Mouse (Mus musculus) v-Abl transformed pro-B cells (cell line): ENCODE measurements around the gene Dab2ip.

Source experiments
- in situ Hi-C, 2 experiments: fragments of 400-800 bp; cut with MboI; formaldehyde crosslinking; loops; one replicate each; pipeline ENCODE4 v1.15.1; 2025; ENCODE audit not compliant: unreplicated experiment in 2 of 2

The Dab2ip gene

DNA sequence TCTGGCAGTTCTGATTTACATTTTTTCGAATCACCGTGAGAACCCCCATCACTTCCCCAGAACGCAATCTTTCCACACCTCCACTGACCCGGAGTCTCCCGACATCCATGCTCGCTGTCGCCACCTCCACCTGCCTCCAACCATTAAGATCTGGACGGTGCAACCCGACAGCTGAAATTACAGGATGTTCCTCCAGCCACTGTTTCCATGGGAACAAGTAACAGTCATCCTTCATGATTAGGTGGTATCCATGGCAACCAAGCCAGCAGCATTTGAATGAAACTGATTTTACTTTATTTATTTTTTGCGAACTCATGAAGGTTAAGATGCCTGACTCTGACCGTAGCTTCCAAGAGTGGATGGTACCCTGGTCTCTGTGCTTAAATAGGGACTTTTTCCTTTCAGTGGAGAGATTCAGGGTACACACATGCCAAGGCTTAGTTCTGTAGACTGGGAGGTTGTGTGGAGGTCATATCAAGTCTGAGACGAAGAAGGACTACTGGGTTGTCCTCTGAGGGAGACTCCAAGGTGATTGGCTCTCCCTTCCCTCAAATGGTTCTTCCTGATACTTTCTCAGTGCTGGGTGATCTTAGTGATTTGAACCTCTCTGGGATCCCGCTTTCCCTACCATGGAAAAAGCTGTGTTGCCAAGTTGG lies 79.9 kb downstream of the Dab2ip start:
- in situ Hi-C loops, result loop anchor here in 1 of 2 experiments (25.0 kb wide), 1 partner anchor 574 kb away; no protein-coding TSS in a partner anchor

DNA sequence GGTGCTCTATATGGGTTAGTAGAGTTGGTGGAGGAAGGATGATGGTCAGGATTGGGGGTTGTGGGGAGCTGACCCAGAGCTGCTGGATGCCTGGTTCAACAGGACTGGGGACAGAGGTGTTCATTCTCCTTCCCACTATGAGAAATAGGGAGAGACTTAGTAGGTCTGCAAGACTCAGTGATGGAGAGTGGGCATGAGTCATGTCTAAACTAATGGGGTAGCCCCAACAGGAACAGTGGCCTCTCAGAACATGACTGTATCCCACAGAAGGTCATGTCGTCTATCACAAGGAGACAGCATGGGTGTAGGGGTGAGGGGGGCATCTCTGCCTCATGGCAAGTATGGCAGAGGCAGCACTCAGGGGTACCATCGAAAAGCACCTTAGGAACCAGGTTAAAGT lies 81.7 kb downstream of the Dab2ip start:
- in situ Hi-C loops, result loop anchor here in 1 of 2 experiments (5.0 to 25.0 kb wide), 3 partner anchors 92 to 573 kb away; no protein-coding TSS in a partner anchor

DNA sequence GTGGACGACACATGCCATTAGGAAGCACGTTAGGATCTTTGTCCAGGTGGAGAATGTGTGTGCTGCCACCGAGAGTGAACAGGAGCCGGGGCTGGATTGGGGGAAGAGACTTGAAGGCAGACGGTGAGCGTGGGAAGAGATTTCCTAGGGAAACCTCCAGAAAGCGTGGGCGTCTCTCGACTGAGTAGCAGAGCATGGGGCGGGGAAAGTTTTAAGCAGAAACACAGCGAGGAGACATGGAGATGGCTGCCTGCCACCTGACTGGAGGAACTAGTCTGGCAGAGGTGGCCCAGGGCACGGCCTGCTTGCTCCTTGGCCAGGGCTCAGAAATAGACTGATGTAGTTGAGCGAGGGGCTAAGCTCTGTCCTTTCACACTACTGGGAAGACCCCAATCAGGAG lies 82.5 kb downstream of the Dab2ip start:
- in situ Hi-C loops, result loop anchor here in 1 of 2 experiments (5.0 to 25.0 kb wide), 3 partner anchors 93 to 572 kb away; no protein-coding TSS in a partner anchor

DNA sequence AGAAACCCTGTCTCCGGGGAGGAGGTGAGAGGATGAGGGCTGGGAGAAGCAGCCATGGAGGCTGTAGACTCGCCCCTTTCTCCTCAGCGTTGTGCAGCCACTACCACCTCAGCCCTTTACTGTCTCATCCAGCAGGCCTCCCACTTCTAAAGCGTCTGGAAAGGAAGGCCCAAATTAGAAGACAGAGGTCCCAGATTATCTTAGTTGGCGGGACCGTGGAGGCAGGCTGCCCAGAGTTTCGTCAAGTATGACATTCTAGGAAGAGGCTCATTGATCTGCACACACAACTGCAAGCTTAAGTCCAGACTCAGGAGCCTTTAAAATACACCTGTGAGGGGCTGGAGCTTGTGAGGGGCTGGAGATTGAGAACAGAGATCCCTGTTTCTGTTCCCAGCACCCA lies 84.2 kb downstream of the Dab2ip start:
- in situ Hi-C loops, result loop anchor here in 1 of 2 experiments (5.0 to 25.0 kb wide), 3 partner anchors 95 to 570 kb away; no protein-coding TSS in a partner anchor

DNA sequence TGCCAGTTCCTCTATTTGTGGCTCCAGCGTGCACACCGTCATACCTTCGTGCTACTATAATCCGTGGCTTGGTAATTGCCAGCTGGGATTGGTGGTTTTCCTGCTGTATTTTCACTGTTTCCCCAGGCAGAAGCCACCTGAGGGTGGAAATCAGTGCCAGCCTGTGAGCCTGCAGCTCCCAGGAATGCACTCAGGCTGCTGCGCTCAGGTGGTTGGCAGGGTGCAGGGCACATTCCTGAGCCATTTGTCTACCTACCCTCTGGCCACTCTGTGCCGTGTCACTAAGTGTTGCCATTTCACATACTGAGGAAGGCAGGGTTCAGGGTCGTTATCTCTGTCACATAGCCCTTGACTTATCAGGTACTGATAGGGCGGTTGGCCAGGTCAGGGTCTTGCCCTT lies 88.5 kb downstream of the Dab2ip start:
- in situ Hi-C loops, result loop anchor here (5.0 to 25.0 kb wide), 3 partner anchors 99 to 566 kb away; no protein-coding TSS in a partner anchor

DNA sequence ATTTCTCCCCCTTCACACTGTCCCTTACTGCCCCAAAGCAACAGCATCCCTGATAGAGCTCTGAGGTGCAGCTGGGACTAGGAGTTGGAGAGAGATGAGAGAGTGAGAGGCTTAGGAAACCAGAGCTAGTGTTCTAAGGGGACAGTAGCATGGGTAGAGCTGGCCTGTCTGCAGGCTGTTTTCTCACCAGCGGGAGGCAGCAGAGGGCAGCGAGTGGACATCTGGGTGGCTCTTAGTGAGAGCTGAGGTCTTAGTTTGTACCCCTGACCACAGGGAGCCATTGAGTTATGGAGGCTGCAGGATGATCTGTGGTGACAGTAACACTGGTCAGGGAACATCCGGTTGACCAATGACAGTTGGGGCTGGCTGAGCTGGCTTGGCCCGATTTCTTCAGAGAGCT lies 91.6 kb downstream of the Dab2ip start:
- in situ Hi-C loops, result loop anchor here (5.0 to 25.0 kb wide), 10 partner anchors 68 to 565 kb away; no protein-coding TSS in a partner anchor

DNA sequence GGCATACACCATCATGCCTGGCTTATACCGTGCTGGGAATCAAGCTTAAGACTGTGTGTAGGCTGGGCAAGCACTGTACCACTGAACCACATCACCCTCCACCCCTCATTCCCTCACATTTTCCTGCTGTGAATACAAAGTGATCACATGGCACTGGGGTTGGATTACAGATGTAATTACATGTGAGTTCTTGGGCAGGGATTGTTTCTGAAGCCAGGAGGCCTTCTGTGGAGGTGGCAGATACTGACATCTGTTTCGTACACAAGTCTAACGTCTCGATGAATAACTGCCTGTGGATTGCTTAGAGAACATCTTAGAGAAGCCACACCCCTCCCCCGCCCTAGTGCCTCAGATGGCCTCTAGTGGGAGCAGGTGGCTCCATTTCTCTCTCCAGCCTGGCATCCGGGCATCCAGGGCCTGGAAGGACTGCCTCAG lies 93.2 kb downstream of the Dab2ip start:
- in situ Hi-C loops, result loop anchor here (5.0 to 10.0 kb wide), 7 partner anchors 66 to 563 kb away; no protein-coding TSS in a partner anchor

DNA sequence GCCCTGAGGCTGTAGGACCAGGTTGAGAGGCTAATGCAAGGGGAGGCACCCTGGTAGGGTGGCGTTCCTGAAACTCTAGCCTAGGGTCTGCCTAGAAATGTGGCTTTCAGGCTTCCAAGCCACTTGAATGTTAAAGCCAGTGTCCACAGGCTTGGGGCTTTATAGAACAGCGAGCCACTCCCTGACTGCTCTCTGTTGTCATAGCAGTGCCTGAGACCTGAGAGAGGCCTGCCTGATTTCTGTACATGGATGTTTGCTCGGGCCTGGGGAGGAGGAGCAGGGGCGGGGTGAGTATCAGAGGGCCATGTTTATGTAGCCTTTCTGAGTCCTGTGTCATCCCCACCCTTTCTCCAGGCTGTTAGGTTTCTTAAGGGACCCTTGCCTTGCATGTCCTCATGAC lies 94.9 kb downstream of the Dab2ip start:
- in situ Hi-C loops, result loop anchor here (5.0 to 10.0 kb wide), 7 partner anchors 64 to 562 kb away; no protein-coding TSS in a partner anchor

DNA sequence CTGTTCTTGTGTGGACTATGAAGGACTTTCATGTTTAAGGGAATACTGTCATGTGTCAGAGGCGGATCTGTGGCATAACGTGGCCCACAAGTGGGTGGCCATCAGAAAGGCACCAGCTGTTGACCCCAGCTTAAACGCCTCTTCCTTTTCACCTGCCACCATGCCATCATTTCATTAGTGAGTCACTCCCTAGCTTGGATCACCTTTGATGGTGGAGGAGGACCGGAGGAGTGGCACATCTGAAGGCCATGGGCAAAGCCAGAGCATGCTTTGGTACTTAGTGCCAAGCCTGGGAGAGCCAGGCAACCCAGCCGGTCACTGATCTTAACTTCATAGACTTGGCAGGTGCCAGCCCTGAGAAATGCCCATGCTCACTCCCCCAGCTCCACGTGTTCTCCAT lies 96.7 kb downstream of the Dab2ip start:
- in situ Hi-C loops, result loop anchor here (5.0 to 10.0 kb wide), 7 partner anchors 63 to 560 kb away; no protein-coding TSS in a partner anchor

DNA sequence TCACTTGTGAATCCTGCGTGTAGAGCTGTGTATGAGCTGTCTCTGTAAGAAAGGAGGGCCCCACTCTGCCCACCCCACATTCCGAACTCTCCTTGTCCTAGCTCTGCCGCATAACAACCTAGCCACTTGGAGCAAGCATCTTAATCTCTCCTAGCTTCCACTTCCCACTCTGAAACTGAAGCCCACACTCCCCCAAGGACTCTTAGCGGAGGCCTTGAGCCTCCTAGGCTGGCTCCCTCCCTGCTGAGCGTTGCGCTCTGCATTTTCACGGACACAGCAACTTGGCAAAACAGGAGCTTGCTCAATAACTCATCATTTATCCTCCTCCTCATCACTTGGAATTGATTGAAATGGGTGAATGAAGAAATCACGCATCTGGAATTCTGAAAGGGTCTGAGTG lies 97.9 kb downstream of the Dab2ip start:
- in situ Hi-C loops, result loop anchor here in 1 of 2 experiments (10.0 kb wide), 1 partner anchor 559 kb away; no protein-coding TSS in a partner anchor

DNA sequence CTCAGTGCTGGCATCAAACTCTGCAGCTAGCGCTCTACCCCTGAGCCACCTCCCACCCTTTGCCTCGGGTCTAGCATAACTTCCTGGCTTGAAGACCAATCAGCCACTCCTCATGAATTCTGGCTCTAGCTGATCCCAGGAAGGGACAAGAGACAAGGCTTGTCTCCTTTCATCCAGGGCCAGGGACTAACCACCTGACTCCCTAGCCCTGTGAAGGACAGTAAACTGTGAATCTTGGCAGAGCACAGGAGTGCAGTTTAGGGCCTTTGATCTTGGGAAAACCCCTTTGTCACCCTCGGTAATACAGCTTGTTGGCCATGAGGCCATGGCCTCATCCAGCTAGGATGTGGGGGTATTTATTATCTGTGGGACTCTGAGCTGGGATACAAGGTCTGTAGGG lies 100.2 kb downstream of the Dab2ip start:
- in situ Hi-C loops, result loop anchor here in 1 of 2 experiments (10.0 kb wide), 1 partner anchor 556 kb away; no protein-coding TSS in a partner anchor

DNA sequence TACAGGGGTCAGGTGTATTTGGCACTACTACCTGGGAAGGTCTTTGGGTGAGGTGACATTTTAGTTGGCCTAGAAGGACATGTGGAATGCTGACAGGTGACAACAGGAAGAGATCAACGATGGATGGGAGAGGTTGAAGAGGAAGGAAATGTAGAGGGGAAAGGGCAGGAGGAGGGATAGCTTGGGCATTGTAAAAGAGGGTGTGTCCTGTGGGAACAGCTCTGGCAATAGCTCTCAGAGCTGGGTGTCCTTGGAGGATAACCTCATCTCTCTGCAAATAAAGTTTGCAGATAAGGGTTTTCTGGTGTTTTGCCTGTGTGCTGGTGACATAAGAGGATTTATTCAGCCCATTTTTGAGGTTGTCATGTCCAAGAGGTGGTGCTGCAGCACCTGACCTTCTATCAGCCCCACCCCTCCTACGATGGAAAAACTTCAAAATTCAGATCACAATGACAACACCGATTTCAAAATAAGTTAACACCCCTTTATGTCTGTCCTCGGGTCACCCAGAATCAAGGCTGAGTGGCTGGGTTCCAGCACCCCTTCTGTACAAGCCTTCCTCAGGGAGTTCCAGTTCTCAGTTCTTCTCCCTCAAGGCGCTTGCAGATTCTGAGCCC lies 101.6 kb downstream of the Dab2ip start:
- in situ Hi-C loops, result loop anchor here in 1 of 2 experiments (10.0 kb wide), 1 partner anchor 555 kb away; no protein-coding TSS in a partner anchor

DNA sequence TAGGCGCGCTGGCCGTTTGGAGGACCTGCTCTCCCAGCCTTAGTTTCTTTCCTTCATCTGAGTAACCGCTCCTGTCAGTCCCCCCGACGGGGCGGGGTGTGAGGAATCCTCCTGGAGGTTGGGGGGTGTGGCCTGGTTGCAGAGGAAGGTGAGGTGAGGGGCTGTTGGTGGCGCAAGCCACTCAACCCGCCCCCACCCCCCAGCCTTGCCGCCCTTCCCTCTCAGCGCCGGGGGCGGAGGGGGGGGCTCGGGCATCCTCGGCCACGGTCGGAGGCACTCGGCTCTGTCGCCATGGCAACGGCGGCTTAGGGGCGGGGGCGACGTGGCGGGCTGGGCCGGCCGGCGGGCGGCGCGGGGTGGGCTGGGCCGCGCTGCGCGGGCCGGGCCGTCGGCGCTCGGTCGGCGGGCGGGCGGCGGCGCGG lies 102.9 kb downstream of the Dab2ip start:
- in situ Hi-C loops, result no loop called here

DNA sequence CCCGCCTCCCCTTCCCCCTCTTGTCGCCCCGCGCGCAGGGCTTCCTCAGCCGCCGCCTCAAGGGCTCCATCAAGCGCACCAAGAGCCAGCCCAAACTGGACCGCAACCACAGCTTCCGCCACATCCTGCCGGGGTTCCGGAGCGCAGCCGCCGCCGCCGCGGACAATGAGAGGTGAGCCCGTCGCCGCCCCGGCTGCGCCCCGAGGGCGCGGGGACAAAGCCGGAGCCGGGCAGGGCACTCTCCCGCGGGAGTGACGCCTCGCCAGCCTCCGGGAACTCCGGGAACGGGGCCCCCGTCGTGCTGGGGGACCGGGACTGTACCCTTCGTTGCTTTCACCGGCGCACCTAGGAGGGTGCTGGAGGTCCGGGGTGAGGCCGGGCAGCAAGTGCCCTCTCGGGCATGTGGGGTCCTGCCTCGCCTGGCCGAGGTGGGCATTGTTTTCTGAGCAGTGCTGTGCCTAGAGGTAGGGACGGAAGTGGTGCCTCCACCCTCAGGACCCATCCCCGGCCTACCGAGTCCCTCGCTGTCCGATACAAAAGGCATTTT lies 103.5 kb downstream of the Dab2ip start:
- in situ Hi-C loops, result no loop called here

DNA sequence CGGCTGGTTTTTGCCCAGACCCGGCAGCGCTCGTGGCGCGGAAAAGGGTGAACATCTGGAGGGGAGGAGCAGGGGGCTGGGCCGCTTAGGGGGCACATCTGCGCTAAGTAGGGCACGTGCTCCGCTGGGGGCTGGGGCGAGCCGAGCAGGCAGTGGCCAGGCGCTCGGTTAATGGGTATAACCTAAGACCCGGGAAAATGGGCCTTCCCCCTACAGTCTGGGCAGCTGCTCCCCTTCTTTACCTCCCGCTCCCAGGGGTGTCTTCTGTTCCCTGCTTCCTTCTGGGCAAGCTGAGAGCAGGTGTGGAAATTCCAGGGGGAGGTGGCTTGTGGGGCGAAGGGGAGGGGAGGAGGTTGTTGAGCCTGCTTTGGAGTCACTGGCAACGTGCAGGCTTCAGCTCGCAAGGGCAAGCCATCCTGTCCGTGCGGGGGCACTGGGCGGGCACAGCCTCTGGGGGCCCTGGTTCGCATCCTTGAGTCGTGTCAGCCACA lies 104.0 kb downstream of the Dab2ip start:
- in situ Hi-C loops, result no loop called here

DNA sequence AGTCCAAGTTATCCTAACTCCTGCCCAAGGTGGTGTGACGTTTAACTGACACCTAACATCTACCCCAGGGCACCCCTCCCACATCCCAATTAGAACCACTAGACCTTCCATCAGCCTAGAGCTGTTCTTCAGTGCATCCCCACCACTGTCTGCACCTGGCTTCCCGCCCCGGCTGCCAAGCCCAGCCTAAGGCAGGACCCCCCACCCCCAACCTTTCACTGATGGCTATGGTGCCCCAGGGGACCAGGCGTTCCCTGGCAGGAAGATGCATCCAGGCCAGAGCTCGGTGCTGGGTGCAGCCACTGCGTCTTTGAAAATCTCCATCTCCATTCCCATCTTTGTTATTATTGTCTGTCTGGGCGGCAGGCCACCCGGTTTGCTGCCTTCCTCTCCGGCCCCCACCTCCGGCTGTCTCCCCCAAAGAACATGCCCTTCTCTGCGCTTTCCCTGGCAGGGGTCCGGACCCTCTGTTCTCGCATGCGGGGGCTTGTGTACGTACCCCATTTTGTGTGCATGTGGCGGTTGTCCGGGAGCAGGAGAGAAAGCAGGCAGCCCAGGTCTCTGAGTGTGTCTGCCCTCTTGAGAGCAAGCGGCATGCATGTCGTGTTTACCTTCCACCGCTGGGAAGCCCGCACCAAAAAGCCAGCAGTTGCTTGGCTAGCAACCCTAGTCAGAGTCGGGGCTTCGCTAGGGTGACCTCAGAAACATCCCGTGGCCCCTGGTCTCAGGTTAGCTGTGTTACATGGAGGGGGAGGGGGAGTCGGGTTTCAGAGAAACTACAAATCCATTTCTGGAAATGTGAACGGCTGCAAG lies 104.9 kb downstream of the Dab2ip start:
- in situ Hi-C loops, result no loop called here

DNA sequence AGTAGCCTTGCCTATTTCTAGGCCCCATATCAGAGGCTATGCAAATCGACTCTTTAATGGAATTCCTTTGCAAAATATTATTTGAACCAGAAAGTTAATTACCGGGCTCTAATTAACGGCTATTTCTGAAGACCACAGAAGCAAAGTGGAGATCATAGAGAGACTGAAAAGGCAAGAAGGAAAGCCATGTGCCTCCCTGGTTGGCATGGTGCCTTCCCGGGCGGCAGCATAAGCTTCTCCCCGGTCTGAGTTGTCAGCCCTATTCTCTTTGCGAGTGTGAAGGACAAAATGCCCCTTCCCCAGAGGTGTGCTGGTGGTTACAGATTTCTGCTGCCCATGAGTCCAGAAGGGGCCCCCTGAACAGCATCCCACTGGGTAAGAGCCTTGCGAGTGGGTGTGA lies 109.7 kb downstream of the Dab2ip start:
- in situ Hi-C loops, result no loop called here

DNA sequence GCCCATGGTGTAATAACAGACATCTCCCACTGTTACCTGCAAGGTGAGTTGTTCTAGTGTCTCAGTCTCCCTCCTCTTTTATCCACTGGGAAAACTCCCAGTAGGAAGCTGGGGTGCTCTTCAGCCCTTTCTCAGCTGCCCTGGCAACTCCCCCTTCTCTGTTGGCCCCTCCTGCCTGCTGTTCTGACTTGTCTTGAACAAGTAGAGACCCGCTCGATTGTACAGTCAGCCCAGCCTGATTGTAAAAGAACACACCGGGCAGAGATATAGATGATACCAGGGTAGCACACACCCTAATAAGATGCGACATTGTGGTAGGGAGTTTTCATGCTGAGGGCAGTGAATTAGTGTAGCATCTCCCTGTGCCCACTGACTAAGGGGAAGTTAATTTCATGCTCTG lies 111.2 kb downstream of the Dab2ip start:
- in situ Hi-C loops, result no loop called here

DNA sequence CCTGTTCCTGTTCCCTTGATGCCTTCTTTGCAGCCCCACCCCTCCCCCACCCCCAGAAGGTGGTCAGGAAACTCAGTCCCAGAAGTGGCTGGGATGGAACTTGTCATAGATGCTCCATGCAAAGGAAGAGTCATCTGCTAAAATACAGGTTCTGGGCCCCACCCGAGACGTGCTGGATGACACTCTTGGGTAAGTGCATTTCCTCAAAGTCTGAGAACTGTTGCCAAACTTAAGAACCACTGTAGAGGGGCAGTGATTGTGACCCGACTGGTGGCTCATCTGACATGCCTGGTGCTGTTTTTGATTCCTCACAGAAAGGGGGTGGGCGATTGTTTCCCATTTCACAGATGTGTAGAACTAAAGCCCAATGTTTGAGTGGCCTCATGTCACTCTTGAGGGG lies 111.7 kb downstream of the Dab2ip start:
- in situ Hi-C loops, result no loop called here

DNA sequence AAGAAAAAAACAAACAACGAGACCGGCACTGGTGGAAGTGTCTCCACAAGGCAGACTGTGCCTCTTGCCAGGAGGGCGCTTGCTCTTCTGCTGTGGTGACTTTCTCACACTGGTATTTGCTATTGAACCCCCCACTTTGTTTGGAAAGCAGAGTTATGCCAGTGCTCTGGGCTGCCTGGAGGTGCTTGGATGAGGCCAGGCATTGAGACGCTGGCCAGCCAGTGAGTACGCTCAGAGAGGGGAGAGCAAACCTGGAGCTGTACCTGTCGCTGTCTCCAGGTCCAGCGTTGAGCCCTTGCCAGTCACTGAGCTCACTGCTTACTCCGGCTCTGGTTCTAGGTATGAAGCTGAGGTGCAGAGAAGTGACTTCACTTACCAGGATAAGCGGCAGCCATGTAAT lies 112.2 kb downstream of the Dab2ip start:
- in situ Hi-C loops, result no loop called here
